Mouse (Mus musculus): ENCODE measurements at regions not wholly inside any gene's neighbourhood (a gene's known extent, or its start where the extent isn't known, plus 50 kb on each side); places are given as distances from the start of the nearest gene placed in this dataset.

DNA sequence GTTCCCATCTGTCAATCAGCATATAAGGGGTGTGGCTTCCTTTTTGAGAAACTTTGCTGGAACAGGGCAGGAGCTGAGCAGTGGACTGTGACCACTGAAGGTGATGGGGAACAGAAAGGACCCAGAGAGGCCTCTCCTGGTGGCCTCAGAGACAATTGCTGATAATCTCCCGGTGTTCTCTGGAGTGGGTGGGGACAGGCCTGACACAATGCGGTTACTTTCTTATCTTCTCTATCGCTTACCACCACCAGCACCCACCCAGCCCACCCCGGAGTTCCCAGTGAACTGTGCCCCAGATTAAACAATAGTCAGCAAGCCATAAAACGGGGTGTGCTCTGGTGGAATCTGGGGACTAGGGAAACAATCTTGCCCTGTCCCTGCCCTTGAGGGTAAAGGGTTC lies 51.4 kb upstream of the Rtl6 start:
- TF ChIP-seq POLR2A (IDR thresholded peaks at IDR 0.05; ENCODE audit: low read depth, low read length) (no peak), CTCF (IDR thresholded peaks at IDR 0.05; ENCODE audit: borderline replicate concordance, insufficient read depth, low read length) (no peak)

All from embryonic fibroblast, embryonic 13.5 days (primary cell).